Mouse (Mus musculus) hindbrain, embryonic 16.5 days (tissue): ENCODE data around the gene Cers3. TPM values are rescaled to one million over a fixed set of nuclear protein-coding genes. Genes with fewer than 3 reads are reported as not detected.
A peak's percentile ranks its signal among the peaks of the same experiment; 100 is the strongest.

Source experiments
- ATAC-seq: fragments of 200-750 bp; cut with Nextera tagmentation; 2 replicates; pipeline ENCODE4 v1.8.0; 2017; ENCODE audit warnings: moderate TSS enrichment, moderate library complexity
- H3K27ac ChIP-seq: fragments of 300-500 bp; sonication (generic); 2 replicates; pipeline ENCODE4 v1.5.1; 2014; ENCODE audit warnings: low read depth, mild to moderate bottlenecking, control low read depth, low read length, moderate library complexity
- H3K27me3 ChIP-seq: fragments of 300-500 bp; sonication (generic); replicated peaks from 2 replicates; pipeline ENCODE4 v1.6.1; 2014; ENCODE audit warnings: low read length; ENCODE audit not compliant: control insufficient read depth, insufficient read depth
- H3K36me3 ChIP-seq: fragments of 300-500 bp; sonication (generic); 2 replicates; pipeline ENCODE4 v1.6.1; 2014; ENCODE audit warnings: mild to moderate bottlenecking, low read length, moderate library complexity, mixed read lengths; ENCODE audit not compliant: control insufficient read depth, insufficient read depth
- H3K4me1 ChIP-seq: fragments of 300-500 bp; sonication (generic); 2 replicates; pipeline ENCODE4 v1.6.1; 2014; ENCODE audit warnings: low read depth, low read length; ENCODE audit not compliant: control insufficient read depth, insufficient read depth
- H3K4me2 ChIP-seq: fragments of 300-500 bp; sonication (generic); 2 replicates; pipeline ENCODE4 v1.6.1; 2014; ENCODE audit warnings: mild to moderate bottlenecking, low read length, control low read depth, moderate library complexity
- H3K4me3 ChIP-seq: fragments of 300-500 bp; sonication (generic); 2 replicates; pipeline ENCODE4 v1.5.1; 2014; ENCODE audit warnings: mild to moderate bottlenecking, low read length, control low read depth, moderate library complexity
- H3K9ac ChIP-seq: fragments of 300-500 bp; sonication (generic); 2 replicates; pipeline ENCODE4 v1.6.1; 2014; ENCODE audit warnings: low read depth, mild to moderate bottlenecking, control low read depth, low read length, moderate library complexity
- H3K9me3 ChIP-seq: fragments of 300-500 bp; sonication (generic); 2 replicates; pipeline ENCODE4 v1.6.1; 2014; ENCODE audit warnings: mild to moderate bottlenecking, low read length, moderate library complexity; ENCODE audit not compliant: control insufficient read depth
- whole genome bisulfite sequencing: fragments of 180-500 bp; shearing (Covaris S2); extraction: QIAGEN DNeasy Blood & Tissue Kit; methylation state at CpG from one replicate; pipeline ENCODE4 v1.1.7; 2014; 5-methylcytosine and 5-hydroxymethylcytosine counted together
- polyA plus RNA-seq: library from polyadenylated mRNA; unstranded; fragments of >200 nt; fragmentation: Nextera tagmentation; extraction: Ambion mirVana; gene quantifications from 2 replicates; pipeline ENCODE4 v1.2.1, GENCODE M21; 2015

Gene Cers3
- polyA plus RNA-seq, 1 experiment from 2014 or later = 0.40 TPM

DNA sequence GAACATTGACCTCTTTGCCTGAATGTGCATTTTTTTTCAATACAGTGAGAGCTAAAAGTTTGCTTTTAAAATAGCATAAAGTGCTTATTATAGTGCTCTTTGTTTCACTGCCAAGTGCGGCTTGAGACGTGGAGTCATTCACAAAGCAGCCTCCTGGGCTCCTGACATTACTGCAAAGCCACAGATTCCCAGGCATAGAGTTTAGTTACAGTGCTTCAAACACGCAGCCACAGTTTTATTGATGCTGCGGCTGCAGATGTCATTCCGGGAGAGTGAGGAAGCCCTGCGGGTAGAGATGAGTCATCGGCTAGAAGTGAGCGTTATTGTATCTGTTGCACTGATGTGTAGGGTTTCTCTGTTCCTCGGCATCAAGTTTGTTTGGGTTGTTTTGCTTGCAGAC lies 69.4 kb downstream of the Cers3 start:
- Histone ChIP-seq H3K27me3 (no peaks in the 10 kb centered on the region), H3K4me3 (no peak overlapping the region), H3K9ac (no peak overlapping the region), H3K27ac (no peak overlapping the region), H3K9me3 (no peaks in the 10 kb centered on the region), H3K4me1 (no peaks in the 10 kb centered on the region), H3K36me3 (no peaks in the 10 kb centered on the region), H3K4me2 (no peak overlapping the region)
- ATAC-seq = no peak
- 53% methylated on average over 9 of the region's 9 CpGs for WGBS

DNA sequence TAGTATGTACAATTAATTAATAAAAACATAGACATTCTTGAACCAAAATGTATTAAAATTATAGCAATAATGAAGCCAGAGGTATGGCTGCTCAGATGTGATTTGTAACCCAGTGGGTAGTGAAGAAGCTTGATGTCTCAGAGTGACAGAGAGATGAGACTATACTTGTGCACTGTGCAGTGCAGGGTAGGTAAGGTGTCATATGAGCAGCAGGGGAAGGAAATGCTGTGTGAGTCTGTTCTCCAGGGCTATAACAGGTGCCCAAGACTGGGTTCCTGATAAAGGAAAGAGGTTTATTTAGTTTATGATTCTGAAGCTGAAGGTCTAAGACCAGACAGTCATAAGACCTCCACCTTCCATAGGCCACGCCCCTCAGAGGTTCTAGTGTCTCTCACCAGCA lies 69.9 kb downstream of the Cers3 start:
- no peaks in the 10 kb centered on the region for H3K9me3 ChIP-seq
- no peak for ATAC-seq
- no peak overlapping the region for H3K9ac ChIP-seq
- no peak overlapping the region for H3K4me3 ChIP-seq
- H3K27ac ChIP-seq = no peak overlapping the region
- H3K4me1 ChIP-seq = no peaks in the 10 kb centered on the region
- H3K36me3 ChIP-seq = no peaks in the 10 kb centered on the region
- 50% methylated on average over 1 of the region's 1 CpGs for WGBS
- no peaks in the 10 kb centered on the region for H3K27me3 ChIP-seq
- no peak overlapping the region for H3K4me2 ChIP-seq

DNA sequence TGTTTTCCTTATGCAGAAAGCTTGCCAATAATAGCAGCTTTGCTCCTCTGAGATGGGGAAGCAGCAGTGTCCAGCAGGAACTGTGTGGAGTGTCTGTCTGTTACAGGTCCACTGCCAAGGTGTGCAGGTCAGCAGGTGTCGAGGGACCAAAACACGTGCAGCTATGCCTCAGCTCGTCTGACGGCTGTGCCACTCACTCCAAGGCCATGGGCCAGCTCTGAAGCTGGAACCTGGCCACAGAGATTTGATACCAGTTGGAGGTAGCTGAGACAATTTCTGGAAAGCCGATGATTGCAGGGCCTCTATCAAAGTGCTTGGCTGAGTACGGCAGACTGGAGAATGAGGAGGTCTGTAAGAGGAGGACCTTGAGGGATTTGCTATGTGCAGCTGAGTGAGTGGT lies 72.2 kb downstream of the Cers3 start:
- Histone ChIP-seq H3K27ac (no peak overlapping the region), H3K36me3 (no peaks in the 10 kb centered on the region), H3K4me3 (no peak overlapping the region), H3K9me3 (no peaks in the 10 kb centered on the region), H3K27me3 (no peaks in the 10 kb centered on the region), H3K4me2 (no peak overlapping the region), H3K9ac (no peak overlapping the region), H3K4me1 (no peaks in the 10 kb centered on the region)
- 86% methylated on average over 6 of the region's 6 CpGs for WGBS
- ATAC-seq = no peak

DNA sequence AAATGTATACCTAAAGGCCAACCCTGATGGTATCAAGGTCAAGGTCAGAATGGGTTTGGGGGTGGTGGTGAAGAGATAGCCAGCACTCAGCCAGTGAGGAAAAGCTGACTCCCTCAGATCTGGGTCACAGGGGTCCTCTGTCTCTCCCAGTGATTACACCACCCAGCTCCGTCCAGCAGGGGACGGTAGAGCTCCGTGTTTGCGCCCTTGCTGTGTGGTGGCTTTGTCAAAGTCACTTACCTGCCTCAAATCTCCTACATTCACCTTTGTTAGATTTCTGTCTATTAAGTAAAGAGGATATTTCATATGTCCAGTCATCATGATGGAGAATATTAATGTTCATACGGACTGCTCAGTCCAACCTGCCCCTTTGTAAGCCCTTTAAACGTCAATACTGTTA lies 76.7 kb downstream of the Cers3 start:
- Histone ChIP-seq H3K9ac (no peak overlapping the region), H3K27ac (no peak overlapping the region), H3K4me1 (no peaks in the 10 kb centered on the region), H3K4me2 (no peak overlapping the region), H3K36me3 (no peaks in the 10 kb centered on the region), H3K4me3 (no peak overlapping the region), H3K27me3 (no peaks in the 10 kb centered on the region), H3K9me3 (no peaks in the 10 kb centered on the region)
- ATAC-seq = no peak
- 27% methylated on average over 6 of the region's 6 CpGs for WGBS

DNA sequence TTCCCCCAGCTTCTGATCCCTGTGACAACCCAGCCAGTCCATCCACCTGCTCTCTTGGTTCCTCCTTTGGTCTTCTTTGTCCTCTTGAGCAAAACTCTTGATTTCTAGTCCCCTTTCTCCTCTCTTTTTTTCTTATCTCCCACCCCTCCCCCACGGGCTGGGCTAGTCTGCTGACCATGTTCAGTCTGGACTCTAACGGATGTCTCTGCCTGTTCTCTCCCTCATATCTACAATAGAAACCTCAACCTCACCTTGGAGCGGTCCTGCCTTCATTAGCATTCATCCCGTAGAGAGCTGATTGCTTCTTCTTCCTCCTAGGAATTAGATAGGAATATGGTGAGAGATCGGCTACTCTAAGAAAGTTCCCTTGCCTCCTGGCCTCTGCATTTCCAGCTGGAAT lies 87.5 kb downstream of the Cers3 start:
- no peaks in the 10 kb centered on the region for H3K27me3 ChIP-seq
- H3K9ac ChIP-seq = no peak overlapping the region
- H3K4me2 ChIP-seq = no peak overlapping the region
- no peaks in the 10 kb centered on the region for H3K9me3 ChIP-seq
- H3K27ac ChIP-seq = no peak overlapping the region
- ATAC-seq = no peak
- H3K36me3 ChIP-seq = no peaks in the 10 kb centered on the region
- H3K4me3 ChIP-seq = no peak overlapping the region
- 75% methylated on average over 5 of the region's 5 CpGs for WGBS
- no peaks in the 10 kb centered on the region; the same call in 1 of the 2 replicates for H3K4me1 ChIP-seq

DNA sequence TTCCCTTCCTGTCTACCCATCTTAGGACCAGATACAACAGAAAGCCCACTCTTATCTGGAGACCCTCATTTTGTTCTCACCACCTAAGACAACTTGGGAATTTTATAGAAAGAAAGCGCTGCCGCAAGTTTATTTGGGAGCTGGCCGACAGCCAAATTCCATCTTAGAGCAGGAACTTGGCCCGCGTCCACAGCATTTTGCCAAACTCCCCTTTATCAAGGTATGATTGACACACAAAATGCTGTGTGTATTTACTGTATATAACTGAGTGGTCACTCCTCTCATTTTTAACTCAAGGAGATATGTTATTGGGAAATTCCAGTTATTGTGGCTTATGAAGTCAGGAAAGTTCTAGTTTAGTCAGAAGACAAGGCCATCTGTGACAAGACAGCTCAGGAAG lies 88.0 kb downstream of the Cers3 start:
- no peak for ATAC-seq
- H3K27ac ChIP-seq = no peak overlapping the region
- no peaks in the 10 kb centered on the region for H3K27me3 ChIP-seq
- H3K9me3 ChIP-seq = no peaks in the 10 kb centered on the region
- H3K4me1 ChIP-seq = no peaks in the 10 kb centered on the region; the same call in 1 of the 2 replicates
- no peak overlapping the region for H3K4me2 ChIP-seq
- no peaks in the 10 kb centered on the region for H3K36me3 ChIP-seq
- no peak overlapping the region for H3K9ac ChIP-seq
- no peak overlapping the region for H3K4me3 ChIP-seq
- WGBS = 54% methylated on average over 5 of the region's 5 CpGs

DNA sequence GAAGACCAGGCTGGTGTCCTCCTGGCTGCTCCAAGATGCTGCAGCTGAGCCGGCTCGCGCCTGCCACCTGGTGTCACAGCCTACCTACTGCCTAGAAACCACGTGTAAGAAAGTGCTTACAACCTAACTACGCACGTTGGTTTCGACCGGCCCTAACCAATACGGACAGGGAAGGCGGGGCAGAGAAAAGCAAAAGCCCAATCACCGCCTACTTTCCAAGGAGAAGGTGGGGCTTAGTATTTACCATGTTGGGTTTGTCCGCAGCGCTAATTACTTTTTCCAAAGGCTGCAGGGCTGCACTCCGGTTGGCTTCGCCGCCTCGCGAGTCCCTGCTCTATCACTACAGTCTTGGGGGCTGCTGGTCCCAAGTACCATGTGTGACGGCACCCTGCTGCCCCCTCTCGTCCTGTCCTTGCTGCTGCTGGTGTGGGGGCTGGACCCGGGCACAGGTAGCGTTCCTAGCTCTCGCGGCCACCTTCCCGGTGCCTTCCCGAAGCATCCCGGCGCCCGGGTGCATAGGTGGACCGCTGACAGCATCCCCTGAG lies 96.2 kb downstream of the Cers3 start, which contains the start of gene Adamts17:
Gene Adamts17 (plus strand): TSS at position 273 of the 545 bp plus-strand sequence.
- H3K9ac ChIP-seq = peak within 1 kb of the TSS; percentile 73
- H3K4me2 ChIP-seq = peak within 1 kb of the TSS; percentile 99
- H3K4me3 ChIP-seq = peak within 1 kb of the TSS; percentile 64
- H3K27me3 ChIP-seq = 0 out of 2 replicates have a peak, but pooled peaks cover 3% of the 10 kb centered on the region
- H3K27ac ChIP-seq = peak within 1 kb of the TSS; percentile 48
- under 1% methylated on average over 30 of the region's 30 CpGs for WGBS
- H3K9me3 ChIP-seq = no peaks in the 10 kb centered on the region
- peaks cover 15% of the 10 kb centered on the region for H3K4me1 ChIP-seq
- H3K36me3 ChIP-seq = no peaks in the 10 kb centered on the region
- peak; percentile 99 for ATAC-seq

DNA sequence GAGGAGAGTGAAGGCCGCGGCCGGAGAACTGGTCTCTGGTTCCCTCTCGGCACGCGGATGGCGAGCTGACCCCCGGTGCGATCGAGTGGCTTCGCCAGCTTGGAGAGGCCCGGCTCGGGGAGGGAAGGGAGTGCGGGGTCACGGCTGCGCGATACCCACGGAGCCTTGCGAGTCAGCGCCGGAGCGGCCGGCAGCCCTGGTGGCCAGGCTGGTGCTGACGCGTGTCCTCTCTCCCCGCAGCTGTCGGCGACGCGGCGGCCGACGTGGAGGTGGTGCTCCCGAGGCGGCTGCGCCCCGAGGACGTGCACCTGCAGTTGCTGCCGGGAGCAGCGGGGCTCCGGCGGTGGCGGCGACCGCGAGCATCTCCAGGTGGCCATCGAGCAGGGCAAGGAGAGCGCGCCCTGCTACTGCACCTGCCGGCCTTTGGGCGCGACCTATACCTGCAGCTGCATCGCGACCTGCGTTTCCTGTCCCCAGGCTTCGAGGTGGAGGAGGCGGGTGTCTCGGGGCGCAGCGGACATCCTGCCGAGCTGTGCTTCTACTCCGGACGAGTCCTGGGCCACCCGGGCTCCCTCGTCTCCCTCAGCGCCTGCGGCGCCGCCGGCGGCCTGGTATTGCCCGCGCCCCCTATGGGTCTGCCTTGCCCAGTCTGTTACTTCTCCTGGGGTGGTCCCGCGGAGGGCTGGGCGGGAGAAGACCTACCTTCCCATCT lies 96.9 kb downstream of the Cers3 start:
- peak overlapping the region; percentile 48 for H3K27ac ChIP-seq
- H3K27me3 ChIP-seq = 0 out of 2 replicates have a peak, but pooled peaks cover 3% of the 10 kb centered on the region
- WGBS = under 1% methylated on average over 51 of the region's 76 CpGs
- peak overlapping the region; percentile 64 for H3K4me3 ChIP-seq
- H3K4me2 ChIP-seq = peak overlapping the region; percentile 99
- H3K4me1 ChIP-seq = peaks cover 15% of the 10 kb centered on the region
- H3K9me3 ChIP-seq = no peaks in the 10 kb centered on the region
- H3K36me3 ChIP-seq = no peaks in the 10 kb centered on the region
- ATAC-seq = peak; percentile 44
- H3K9ac ChIP-seq = peak overlapping the region; percentile 73

DNA sequence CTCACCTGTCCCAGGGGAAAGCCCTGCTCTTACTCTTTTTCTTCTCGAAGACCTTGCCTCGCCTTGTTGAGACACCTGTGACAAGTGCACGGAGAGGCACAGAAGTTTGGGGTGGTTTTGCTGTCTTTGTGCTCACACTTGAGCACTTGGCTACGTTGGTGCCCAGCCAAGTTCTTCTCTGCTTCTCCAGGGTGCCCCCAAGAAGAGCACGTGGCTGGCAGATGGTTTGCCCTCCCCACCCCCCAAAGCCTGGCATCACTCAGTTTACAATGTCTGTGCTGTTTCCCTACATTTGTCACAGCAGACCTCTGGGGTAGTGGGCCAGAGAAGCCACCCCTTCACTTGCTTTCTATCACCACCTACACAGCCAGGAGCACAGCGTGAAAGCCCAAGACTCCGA lies 97.9 kb downstream of the Cers3 start:
- ATAC-seq = no peak
- Histone ChIP-seq H3K4me1 (peaks cover 15% of the 10 kb centered on the region), H3K27me3 (0 out of 2 replicates have a peak, but pooled peaks cover 3% of the 10 kb centered on the region), H3K4me2 (peak overlapping the region; percentile 99), H3K4me3 (peak overlapping the region; percentile 64), H3K9me3 (no peaks in the 10 kb centered on the region), H3K9ac (no peak overlapping the region), H3K27ac (no peak overlapping the region), H3K36me3 (no peaks in the 10 kb centered on the region)
- WGBS = 71% methylated on average over 7 of the region's 7 CpGs
